Mouse (Mus musculus) cerebellum, adult 11 months (tissue): ENCODE measurements around the gene Krt80.
"Not testable (repeated sequence)": the region's sequence is repeated elsewhere in the genome, so short reads cannot be mapped to it uniquely, and the experiment has no call there.

Experiments used
- DNase-seq: peaks from one replicate; pipeline ENCODE4 v3.0.0; 2022

Krt80 gene

DNA sequence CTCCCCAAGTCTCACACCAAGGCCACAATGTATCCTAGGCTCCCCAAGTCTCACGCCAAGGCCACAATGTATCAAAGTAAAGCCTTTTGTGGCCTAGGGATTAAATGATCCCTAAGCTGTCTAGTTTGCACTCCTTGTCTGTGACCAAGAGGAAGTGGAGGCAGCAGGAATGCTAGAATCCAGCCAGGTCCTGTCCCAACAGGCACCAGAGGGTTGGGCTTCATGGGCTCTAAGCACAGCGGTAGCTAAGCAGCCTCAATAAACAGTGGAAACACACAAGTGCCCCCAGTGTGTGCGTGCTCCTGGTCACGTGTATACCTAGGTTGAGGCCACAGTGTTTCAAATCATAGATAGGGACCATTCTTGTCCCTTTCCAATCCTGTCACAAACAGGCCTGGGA lies 31.6 kb downstream of the Krt80 start:
- DNase-seq = no peak

DNA sequence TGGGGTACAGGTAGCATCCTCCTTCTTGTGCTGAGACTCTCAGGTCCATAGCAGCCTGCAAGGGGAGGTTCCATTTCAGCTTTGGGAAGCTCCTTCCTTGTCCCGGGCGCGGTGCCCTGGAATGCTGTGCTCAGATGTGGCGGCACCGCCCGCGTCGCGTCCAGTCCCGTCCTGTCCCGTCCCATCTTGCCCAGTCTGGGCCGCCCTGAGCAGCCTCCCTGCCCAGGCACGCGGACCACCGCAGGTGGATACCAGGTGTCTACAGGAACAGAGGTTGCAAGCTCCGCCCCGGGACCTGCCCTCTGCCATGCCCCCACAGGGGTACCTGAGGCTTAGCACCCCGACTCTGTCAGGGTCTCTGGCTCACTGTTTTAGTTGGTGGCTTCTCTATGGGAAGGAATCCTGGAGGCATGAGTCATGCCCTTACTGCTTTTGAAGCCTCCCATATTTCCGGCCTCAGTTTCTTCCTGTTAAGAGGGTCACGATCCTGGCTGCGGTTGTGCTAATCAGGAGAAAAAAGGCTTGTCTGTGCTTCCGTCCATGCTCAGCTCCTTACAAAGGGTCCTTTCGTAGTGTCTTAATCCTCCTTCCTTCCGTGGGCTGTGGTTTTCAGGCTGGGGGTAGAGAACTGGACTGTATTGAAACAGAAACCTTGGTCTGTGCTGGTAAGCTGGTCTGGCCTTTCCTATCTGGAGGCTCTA lies 33.3 kb downstream of the Krt80 start:
- DNase-seq = no peak

DNA sequence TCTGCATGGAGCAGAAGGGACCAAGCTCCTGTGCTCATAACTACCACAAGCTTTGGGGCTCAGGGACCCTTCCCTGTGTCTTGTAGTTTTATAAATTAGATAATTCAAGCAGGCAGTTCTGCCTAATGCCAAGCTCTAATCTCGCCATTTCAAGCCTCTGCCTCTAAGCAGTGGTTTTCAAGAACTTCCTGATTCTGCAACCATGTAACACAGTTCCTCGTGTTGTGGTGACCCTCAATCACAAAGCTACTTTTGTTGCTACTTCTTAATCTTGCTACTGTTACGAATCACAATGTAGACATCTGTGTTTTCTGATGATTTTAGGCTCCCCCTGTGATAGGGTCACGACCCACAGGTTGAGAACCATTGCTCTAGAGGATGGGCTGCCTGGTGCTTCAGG lies 36.3 kb downstream of the Krt80 start:
- no peak for DNase-seq

- DNase-seq = no peak
These were observed 36.8 kb downstream of the Krt80 start for GRCm38 (mm10) chr15:101333165-101333564.

DNA sequence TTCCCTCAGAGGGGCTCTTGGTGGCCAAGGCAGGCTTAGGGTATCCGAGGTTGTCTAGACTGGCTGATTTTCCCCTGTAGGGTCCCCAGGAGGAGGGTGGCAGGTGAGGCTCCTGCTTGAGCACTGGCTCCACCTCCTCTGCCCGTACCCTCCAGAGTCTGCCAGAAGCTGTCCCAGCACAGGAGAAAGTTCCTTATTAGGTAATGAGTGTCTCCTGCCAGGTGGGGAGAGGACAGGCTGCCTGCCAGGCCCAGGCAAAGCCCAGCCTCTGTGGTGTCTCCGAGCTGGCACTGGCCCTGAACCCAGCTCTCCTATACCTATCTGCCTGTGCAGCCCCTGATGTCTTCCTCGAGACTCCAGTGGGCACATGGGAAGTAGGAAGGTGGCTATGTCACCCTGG lies 37.6 kb downstream of the Krt80 start:
- no peak for DNase-seq

GRCm38 (mm10) chr15:101331090-101331489 lies 38.9 kb downstream of the Krt80 start:
- no peak for DNase-seq

- no peak for DNase-seq
These were observed 40.4 kb downstream of the Krt80 start for GRCm38 (mm10) chr15:101329564-101329892.

- no peak for DNase-seq
These were observed 40.9 kb downstream of the Krt80 start for GRCm38 (mm10) chr15:101328876-101329563.

DNA sequence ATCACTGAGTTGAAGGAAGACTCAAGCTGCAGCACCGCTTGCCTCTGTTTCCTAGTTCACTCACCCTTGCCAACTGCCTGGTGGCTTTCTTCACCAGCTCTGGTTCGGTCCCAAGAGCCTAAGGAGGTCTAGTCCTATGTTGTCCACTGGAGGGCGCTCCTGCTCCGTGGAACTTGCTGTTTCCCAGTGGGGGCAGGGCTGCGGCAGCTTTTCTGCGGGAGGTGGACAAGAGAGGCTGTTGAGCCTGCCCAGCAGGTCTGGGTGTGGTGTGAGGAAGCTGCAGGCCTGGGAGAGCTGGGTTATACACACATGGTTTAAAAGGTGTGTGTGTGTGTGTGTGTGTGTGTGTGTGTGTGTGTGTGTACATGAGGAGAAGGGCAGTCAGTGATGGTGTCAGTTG lies 42.7 kb downstream of the Krt80 start:
- peak; percentile 55 for DNase-seq

- DNase-seq = no peak
These were observed 43.9 kb downstream of the Krt80 start for GRCm38 (mm10) chr15:101325991-101326534.

DNA sequence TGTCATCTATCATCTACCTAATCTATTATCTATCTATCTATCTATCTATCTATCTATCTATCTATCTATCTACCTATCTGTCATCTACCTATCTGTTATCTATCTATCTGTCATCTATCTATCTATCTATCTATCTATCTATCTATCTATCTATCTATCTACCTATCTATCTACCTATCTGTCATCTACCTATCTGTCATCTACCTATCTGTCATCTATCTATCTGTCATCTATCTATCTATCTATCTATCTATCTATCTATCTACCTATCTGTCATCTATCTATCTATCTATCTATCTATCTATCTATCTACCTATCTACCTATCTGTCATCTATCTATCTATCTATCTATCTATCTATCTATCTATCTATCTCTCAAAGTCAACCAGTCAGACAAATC lies 45.6 kb downstream of the Krt80 start:
- DNase-seq = not testable (repeated sequence)

- no peak for DNase-seq
These were observed 46.5 kb downstream of the Krt80 start for GRCm38 (mm10) chr15:101323511-101323910.

DNA sequence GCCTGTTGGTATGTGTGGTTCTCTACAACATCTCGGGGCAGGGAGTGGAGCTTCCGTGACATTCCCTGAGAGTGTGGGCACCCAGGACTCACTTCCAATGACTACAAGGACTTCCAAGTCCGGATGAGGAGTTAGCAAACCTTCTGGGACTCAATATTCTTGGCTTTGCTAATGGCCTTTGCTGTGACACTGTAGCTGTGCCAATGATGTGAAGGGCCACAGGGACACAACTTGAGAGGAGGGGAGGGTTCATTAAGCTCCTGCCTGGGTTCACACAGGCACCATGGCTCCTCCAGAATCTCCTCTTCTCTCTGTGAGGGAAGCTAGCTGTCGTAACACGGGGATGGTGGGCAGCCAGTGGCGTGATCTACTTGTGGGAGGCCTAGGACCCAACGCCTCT lies 47.3 kb downstream of the Krt80 start:
- DNase-seq = no peak

DNA sequence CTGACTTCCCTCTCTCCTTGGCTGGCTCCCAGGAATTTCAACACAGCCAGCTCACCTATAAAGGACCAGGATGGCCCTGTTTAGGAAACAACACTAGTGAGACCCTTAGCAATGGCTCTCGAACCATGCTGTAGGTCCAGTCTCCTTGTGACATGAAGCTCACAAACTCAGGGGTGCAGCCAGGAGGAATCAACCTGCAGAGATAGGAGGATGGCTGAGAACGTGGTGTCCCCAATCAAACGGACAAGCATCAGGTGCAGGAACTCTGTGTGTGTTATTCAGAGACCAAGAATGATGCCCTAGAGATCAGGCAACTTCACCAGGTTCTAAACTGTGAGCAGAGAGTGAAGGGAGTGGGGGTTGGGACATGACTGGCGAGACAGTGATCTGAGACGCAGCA lies 47.9 kb downstream of the Krt80 start:
- no peak for DNase-seq

GRCm38 (mm10) chr15:101321126-101321525 lies 48.8 kb downstream of the Krt80 start:
- DNase-seq = no peak

DNA sequence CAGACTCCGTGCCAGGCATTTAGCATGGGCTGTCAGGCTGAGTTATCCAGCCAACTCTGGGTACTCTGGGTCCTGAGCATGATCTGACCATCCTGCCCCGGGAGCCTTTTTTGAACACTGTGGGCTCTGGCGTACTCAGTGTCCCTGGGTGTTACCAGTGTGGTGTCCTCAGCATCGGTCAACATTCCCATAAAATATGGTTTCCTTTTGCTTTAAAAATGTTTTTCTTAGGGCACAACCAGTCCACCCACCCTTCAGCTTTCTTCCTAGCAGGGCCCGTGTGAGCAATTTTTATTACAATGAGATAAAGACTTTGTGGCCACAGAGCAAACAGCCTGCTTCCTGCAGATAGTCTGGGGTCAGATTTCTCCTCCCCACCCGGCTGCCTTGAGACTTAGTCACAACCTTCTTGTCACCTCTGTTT lies 49.3 kb downstream of the Krt80 start:
- DNase-seq = no peak

DNA sequence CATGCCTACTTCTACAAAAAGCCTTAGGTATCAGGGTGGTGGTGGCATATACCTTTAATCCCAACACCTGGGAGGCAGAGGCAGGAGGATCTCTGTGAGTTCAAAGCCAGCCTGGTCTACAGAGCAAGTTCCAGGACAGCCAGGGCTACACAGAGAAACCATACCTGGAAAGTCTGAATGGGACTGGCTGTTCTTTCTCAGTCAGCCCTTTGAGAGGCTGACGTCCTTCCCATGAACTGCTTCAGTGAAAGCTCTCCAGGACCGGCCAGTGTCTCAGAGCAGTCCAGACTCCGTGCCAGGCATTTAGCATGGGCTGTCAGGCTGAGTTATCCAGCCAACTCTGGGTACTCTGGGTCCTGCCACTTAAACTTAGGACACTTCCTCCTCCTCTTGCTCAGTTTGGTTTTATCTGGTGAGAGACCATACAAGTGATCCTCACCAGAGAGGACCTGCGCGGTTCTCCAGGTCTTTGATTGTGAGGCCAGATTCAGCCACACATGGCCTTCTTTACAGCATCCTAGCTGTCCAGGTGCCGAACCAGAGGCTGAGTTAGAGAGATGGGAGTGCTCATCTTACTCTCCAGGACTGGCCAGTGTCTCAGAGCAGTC lies 49.8 kb downstream of the Krt80 start:
- no peak for DNase-seq

- DNase-seq = no peak
These were observed 50.8 kb downstream of the Krt80 start for GRCm38 (mm10) chr15:101318889-101319765.

DNA sequence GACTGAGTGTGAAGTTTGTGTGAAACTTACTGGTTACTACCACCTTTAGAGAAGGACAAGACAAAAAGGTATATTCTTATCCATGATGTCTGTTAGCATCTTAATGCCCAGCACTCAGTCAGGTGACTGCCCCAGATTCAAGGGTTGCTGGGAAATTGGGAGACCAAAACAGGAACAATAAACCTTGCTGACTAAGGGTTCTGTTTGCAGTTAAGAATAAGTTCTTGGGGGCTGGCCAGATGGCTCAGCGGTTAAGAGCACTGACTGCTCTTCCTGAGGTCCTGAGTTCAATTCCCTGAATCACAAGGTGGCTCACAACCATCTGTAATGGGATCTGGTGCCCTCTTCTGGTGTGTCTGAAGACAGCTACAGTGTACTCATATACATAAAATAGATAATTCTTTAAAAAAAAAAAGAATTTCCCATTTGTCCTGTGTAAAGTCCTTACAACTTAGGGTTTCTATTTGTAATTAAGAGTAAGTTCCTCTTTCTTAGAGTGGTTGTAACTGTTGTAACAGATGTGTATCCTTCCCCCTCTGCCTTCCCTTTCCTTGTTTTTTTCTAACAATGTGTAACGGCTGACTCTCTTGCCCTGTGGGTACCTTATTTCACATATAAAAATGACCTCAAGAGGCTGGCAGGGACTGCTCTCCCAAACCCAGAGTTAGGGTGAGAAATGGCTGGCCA lies 52.0 kb downstream of the Krt80 start:
- DNase-seq = no peak

DNA sequence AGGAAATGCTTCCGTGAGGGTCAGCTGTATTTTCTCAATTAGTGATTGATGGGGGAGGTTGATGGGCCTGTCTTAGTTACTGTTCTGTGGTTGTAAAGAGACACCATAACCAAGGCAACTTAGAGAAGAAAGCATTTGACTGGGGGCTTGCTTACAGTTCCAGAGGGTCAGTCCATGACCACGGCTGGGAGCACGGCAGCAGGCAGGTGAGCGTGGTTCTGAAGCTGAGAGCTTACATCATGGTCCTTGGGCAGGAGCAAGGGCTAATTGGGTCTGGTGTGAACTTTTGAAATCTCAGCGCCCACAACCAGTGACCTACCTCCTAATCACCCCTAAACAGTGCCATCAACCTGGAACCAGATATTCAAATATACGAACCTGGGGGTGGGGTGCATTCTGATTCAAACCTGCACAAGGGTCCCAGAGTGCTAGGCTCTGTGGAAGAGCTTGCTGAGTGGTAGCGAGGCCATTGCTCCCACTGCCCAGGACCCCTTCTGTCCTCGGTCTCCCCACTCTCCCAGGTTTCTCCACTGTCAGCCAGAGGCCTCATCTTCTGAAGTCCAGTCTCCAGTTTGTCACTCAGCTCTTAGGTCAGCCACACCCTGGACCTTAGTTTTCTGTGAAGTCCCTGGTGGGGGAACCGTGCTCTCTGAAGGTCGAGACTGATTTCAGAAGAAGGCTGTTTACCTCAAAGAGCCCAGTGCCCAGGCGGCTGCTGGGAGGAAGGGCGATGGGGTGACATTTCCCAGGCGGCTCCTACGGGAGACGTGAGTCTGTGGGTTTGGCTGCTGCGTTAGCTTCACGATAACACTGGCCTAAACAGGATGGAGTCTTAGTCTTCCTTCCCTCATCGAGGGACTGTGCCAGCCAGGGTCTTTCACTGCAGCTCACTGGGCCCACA lies 52.8 kb downstream of the Krt80 start:
- DNase-seq = no peak

DNA sequence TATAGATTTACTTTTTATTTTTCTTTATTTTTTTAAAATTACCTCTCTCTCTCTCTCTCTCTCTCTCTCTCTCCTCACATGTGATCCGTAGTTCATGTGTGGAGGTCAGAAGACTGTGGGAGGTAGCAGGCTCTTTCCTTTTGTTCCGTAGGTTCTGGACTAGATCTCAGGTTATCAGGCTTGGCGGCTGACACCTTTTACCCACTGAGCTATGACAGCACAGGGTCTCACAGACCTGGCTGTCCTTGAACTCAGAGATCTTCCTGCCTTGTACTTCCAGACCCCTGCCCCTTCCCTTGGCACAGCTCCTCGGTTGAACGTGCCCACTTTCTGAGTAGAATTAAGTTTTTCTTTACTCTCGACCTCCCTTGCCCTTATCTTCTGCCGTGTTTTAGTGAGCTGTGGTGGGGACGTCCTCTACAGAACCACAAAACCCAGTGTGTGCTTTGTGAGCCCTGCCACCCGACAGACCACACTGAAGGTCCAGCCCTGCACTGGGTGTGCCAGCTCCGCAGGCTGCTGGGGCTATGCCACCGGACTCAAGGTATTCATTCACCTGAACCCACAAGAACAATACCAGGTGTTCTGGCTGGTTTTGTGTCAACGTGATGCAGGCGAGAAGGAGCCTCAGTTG lies 53.6 kb downstream of the Krt80 start:
- DNase-seq = no peak
